Mouse (Mus musculus) regulatory T cell (primary cell): Measurements from ENCODE around the gene Ubqln1.

Experiments used
- in situ Hi-C: fragments of 300-600 bp; cut with MboI, MseI; formaldehyde crosslinking; loops from one replicate; pipeline ENCODE4 v1.15.1; 2025; ENCODE audit warnings: high pct_unique_total_duplicates

Ubqln1 gene

DNA sequence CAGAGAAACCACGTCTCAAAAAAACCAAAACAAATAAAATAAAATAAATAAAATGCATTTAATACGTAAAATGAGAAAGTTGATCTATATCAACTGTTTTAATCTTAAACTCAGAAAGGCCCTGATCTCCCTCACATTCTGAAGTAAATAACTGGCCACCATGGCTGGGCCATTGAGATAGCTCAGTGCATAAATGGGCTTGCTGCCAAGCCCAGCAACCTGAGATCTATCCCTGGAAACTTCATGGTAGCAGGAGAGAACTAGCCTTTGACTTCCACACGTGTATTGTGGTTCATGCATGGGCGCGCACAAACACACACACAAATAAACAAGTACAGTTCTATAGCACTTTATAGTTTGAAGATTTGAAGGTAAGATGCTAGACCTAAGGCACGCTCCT lies 14.1 kb downstream of the Ubqln1 start:
- in situ Hi-C loops = no loop called here

DNA sequence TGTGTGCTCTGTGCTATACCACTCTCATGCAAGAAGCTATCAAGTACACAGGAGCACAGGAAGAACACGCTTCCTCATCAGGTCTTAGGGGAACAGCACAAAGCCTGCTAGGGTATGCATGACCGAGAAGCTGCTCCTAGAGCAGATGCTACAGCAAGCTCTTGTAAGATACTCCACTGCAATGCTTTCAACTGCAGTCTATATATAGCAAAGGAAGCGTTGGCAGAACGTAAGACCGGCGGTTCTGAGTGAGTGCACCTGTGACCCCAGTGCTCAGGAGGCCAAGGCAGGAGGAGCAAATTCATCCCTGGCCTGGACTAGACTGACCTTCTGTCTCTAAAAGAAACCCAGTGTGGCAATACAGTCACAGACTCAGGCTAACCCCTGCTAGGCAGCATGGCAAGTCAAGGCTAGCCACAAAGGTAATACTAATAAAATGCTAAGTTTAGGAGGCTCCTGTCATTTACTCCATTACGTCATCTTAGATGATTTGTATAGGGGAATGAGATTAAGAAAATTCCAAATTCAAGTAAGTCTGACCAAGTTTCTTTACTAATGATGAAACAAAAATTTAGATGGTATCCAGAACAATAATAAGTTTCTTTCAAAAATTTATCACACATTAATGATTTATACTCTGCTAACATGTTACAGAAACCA lies 17.3 kb downstream of the Ubqln1 start:
- in situ Hi-C loops = no loop called here

DNA sequence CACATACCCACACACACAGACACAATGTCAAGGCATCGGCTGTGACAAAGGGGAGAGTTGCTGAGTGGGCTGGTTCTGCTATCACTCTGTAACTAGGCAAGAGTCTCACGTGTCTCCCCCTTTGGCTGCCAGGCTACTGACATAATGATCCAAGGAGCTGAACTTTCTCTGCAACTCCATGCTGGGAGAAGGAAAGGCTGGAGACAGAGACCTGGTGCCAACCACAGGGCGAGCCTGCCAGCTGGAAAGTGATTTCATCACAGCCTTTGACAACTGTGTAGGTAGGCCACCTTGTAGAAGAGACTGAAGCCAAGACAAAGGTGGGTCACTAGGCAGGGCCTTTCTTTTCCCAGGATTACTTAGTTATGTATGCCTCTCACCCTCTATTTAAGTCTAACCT lies 18.2 kb downstream of the Ubqln1 start:
- in situ Hi-C loops = no loop called here

DNA sequence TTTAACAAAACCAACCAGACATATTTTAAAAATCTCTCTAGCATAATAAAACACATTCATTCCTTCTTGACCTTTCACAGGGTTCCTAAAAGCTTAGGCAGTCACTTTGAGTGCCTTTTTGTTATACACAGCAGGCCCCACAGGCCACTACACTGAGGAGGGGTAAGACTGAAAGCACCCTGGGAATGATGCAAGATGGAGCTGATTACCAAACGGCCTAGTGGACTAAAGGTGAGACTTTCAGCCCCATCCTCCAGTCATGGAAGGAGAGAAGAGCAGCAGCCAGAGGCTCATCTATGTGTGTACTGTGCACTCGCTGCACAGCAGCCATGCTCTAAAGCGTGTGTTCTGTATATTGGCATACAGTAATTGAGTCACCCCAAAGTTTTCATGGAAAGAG lies 20.5 kb downstream of the Ubqln1 start:
- in situ Hi-C loops = no loop called here

DNA sequence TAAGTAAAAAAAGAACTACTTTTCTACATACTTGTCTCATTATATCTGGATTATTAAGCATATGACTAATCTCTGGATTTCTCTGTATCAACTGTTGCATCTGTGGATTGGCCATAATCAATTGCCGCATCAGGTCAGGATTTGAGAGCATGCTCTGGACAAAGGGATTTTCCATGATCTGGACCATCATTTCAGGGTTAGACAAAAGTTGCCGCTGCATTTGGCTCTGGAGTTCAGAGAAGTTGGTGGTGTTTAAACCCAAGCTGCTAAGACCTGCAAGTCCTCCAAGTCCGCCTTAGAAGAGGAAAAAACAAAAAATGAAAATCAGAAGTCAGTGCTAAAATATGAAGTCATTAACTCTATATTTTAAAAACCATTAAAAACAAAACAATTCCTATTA lies 22.2 kb downstream of the Ubqln1 start:
- in situ Hi-C loops = no loop called here

DNA sequence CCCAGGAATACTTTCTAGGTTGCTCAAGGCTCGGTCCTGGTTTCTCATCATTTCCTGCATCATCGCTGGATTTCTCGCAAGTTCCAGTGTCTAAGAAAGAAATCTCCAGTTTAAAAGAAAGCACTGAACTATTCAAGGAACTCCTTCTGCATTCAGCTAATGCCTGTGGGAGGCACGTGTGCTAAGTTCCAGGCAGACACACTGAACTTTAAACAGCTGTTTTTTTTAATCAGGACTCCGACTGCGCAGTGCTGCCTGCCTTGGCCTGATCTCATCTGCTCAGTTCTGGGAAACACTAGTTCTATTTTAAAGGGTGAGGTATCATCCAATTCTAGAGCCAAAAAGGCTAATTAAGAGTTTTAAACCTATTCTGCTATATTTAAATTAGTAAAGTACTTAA lies 23.3 kb downstream of the Ubqln1 start:
- in situ Hi-C loops = no loop called here

DNA sequence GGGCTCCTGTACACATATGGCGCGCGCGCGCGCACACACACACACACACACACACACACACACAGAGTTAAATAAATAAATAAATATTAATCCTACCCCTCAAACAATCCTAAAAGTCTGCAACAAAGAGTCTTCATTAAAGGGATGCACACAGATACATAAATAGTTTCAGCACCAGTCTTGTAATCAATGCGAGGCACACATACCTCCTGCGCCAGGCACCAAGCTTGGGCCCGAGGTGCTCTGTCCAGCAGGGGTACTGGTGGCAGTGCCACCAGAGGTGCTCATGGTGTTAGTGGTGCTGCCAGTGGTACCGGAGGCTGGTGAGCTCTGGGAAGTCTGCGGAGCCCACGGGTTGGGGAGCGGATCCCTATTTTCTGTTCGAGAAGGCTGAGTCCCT lies 23.9 kb downstream of the Ubqln1 start:
- in situ Hi-C loops = no loop called here

DNA sequence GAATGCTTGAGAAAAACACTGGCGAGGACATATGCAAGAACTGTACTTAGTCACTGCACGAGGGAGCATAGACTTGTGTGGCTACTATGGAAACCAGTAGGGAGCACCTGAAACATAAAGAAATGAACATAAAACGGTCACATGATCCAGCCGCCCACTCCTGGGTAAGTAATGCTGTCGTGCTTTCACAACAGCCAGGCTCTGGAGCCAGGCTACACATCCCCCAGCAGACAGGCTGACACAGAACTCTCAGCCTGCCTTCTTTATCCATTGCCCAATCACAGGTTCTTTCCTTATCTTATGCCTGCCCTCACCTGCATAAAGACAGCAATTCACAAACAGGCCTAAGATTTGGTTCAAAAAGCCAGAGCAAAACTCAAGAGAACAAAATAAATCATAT lies 26.0 kb downstream of the Ubqln1 start:
- in situ Hi-C loops = loop anchor here (5.0 kb wide), 1 partner anchor 43 kb away; no protein-coding TSS in a partner anchor

DNA sequence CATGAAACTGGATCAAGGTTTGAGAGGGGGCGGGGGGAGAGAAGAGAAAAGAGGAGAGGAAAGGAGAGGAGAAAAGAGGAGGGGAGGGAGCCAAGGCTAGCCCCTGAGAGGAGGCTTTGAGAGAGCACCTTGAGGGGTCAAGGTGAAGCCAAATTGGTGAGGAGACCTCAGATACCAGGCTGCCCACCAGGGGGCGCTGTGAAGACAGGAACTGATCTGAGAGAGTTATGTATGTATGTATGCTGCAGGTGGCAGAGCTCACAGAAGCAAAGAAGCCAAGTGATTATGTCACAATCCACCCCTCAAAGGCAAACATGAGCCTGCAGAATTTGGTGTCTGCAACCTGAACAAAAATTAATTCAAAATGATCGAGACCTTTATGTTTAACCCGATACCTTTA lies 27.0 kb downstream of the Ubqln1 start:
- in situ Hi-C loops = loop anchor here (5.0 kb wide), 1 partner anchor 44 kb away; no protein-coding TSS in a partner anchor

DNA sequence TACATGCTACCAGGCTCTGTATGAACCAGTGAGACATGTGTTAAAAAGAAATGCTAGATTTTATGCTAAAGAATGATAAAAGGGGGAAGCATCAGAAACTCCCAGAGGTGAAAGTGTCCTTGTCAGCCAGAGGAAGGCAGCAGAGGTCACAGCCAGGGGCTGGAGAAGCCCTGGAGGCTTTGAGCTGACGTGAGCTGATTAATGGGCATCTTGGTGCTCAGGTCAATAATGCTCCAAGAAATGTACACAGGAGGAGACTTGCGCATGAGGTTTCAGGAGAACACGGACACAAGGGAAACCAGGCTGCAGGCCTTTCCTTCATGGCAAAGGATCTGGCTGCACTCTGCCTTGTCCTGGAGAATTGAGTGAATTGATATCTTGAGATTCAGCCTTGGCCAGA lies 27.7 kb downstream of the Ubqln1 start:
- in situ Hi-C loops = loop anchor here (5.0 kb wide), 1 partner anchor 45 kb away; no protein-coding TSS in a partner anchor

DNA sequence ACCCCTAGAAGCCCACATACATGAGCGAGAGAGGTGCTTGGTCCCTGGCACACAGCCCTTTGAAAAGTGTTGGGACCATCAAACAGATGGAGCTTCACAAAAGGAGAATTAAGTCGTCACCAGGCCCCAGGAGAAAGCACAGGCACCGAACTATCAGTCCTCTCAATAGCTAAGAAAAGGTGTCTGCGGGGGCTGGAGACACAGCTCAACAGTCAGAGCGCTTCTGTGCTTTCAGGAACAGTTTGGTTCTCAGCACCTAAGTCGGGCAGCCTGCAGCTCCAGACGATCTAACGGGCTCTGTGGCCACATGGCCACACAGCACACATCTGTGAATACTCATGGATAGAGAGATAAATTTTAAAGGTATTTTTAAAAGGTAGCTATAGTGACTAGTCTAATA lies 29.2 kb downstream of the Ubqln1 start:
- in situ Hi-C loops = loop anchor here (5.0 kb wide), 1 partner anchor 46 kb away; no protein-coding TSS in a partner anchor

DNA sequence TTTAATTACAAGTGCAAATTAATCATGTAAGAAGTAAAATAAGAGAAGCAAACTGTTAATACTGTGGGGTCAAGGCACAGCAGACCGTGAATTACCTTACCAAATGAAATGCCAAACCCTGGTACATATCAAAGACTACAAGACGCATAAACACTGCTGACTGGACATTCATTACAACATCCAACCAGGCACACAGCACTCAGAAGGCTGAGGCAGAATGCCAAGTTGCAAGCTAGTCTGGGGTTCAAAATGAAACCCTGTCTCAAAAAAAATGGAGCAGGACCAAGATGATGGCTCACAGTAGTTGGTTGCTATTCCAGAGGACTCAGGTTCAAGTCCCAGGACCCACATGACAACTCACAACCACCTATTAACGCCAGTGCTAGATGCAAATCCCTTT lies 31.3 kb downstream of the Ubqln1 start:
- in situ Hi-C loops = no loop called here

DNA sequence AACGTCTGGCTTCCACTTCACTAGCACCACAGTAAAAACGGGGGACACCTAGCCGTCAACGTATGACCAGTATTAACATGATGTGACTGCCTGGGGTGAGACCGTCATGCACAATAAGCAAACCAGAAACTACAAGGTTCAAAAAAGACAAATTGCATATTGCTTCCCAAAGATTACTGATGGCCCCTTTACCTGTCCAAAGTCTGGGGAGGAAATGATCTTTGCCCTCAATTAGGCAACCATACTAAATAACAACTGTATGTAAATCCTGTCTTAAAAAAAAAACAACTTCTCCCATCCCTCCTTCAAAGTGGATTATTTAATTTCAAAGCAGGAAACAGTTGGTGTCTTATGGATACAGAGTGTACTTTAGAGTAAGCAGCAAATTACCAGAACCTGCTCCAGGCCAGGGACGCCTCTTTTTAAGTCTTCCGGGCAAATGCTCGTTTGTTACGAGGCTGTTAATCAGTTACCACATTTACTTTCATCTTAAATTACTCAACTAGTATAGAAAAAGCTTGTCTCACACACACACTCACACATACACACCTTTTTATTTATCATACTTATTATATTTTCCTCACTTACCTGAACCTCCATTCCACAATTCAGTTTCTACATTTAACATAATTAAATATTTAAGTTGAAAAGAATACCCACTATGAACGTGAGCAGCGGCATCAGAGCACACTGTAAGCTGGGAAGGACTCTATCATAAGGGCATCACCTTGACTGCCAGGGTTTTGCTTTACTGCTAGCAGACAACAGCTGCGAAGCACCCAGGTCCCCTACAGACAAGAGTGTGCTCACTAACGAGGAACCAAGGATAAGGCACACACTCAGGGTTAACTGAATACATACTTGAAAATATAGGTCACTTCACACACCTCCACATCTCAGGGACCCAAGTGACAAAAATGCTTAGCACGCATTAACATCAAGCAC lies 33.6 kb downstream of the Ubqln1 start:
- in situ Hi-C loops = no loop called here

DNA sequence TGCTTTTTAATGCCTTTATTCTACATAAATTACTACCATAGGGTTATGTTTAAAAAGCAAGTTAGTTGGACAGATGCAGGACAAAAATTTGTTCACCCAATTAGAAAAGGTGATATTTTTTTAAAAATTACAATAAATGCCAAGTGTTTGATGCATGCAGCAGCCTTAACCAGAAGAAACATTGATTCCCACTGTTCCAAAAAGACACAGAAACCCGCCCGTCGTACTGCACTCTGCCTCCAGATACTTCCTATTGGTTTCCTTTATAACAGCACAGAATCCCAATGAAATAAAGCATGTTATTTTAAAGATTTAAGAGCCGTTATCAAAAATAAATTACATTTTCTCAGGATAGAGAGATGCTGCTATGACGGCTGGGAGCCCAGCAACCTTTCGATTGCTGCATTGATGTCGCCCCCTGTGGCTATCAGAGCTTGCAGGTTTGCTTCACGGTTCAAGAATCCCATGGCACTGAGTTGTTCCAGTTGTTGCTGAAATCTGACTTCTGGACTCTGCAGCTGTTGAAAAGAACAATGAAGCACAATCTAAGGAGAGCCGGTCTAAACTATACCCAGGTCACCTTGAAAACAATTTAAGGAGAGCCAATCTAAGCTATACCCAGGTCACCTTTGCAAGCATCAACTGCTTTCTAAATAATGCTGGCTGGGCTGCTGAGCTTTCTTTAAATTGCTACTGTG lies 37.8 kb downstream of the Ubqln1 start:
- in situ Hi-C loops = no loop called here

DNA sequence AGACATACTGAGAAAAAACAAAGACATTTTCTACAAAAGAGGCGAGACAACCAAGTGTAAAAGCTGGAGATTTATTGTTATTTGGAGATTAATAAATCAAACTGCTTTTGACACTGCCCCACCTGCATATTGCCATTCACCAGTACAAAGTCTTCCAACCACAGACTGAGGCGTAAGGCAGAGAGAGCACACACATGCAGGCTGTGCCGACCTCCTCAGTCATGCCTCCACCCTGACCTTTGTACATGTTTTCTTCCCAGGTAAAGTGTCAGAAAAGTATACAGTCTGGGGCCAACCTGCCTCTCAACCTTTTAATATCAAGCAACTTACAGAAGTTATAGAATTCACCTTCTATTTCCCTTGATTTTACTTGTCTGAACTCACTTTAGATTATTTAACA lies 39.3 kb downstream of the Ubqln1 start:
- in situ Hi-C loops = no loop called here

DNA sequence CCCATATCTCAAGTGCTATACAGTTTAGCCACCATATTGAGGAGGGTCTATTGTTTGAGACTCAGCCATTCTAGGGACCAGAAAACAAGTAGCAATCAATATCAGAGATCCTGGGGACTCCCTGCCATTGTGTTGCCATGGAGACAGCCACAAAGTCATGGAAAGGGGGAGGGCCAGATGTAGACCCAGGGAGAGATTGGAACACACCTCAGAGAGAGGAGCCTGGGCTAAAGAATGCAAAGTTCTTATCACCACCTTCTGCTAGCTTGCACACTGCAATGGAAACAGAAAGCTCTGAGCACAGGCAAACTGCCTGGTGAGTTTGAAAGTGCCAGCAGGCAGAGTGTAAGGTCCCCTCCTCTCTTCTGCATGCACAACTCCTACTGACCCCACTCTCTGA lies 47.3 kb downstream of the Ubqln1 start:
- in situ Hi-C loops = loop anchor here (25.0 kb wide), 1 partner anchor 219 kb away; the partner anchor contains the start of gene 2210016F16Rik

DNA sequence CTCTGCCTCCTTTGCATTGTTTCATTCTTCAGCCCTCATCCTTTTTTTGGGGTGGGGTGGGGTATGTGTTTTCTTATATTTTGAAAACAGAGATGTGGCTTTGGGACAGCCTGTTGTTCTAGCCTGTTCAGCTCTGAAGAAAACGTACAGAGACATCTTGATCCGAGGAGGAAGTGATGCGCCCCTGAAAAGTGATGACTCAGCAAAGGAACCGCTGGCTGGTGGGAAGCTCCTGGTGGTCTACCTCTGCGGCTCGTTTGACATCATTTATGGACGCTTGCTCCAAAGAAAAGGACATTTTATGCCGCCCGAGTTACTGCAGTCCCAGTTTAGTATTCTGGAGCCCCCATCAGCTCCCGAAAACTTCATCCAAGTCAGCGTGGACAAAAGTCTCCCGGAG lies 52.1 kb downstream of the Ubqln1 start:
- in situ Hi-C loops = loop anchor here (25.0 kb wide), 1 partner anchor 224 kb away; the partner anchor contains the start of gene 2210016F16Rik

DNA sequence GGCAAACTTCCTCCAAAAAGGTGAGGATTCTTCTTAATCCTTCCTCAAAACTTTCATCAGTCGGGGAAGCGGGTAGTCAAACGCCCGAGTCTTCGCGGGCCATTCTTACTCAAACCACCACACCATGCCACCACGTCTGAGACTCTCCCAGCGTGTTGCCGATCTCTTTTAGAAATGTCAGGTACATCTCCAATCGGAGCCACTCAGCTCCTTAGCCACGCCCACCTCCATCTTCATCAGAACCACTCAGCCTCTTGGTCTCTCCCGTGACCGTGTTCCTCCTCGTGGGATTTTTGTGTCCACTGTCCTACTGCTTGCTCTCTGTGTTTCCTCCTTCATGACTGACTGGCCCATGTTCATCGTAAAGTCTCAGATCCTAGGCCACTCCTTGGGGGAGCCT lies 54.7 kb downstream of the Ubqln1 start:
- in situ Hi-C loops = loop anchor here (25.0 kb wide), 1 partner anchor 227 kb away; the partner anchor contains the start of gene 2210016F16Rik

DNA sequence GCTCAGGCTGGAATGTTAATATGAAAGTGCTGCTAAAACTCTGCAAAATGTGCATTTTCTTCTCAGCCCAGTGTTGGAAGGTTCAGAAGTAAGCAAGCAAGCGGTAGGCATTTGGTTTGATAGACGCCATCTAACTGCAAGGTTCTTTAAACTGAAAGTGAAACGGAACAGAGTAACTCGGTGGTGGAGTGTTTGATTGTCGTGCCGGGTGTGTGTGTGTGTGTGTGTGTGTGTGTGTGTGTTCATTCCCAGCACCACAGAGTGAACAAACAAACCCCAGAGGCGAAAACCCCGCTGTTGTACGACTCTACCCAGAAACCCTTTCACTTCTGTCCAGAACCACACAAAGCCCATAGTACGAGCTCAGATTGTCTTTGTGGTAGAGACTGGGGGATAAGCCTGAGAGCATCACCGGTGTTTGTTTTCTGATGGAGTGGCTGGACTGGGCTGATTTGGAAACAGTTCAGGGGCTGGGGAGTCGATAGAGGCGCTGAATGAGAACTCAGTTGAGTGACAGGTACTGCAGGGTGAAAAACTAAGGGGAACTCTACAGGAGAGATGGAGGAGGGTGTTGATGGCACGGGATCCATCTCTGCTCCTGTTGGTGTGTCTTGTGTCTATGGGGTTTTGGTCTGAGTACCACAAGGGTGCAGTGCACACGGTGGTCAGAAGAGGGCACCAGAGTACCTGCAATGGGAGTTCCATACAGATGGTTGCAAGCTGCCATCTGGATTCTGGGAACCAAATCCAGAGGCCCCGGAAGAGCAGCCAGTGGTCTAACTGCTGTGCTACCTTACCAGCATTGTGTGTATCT lies 57.1 kb downstream of the Ubqln1 start:
- in situ Hi-C loops = loop anchor here (25.0 kb wide), 1 partner anchor 229 kb away; the partner anchor contains the start of gene 2210016F16Rik

DNA sequence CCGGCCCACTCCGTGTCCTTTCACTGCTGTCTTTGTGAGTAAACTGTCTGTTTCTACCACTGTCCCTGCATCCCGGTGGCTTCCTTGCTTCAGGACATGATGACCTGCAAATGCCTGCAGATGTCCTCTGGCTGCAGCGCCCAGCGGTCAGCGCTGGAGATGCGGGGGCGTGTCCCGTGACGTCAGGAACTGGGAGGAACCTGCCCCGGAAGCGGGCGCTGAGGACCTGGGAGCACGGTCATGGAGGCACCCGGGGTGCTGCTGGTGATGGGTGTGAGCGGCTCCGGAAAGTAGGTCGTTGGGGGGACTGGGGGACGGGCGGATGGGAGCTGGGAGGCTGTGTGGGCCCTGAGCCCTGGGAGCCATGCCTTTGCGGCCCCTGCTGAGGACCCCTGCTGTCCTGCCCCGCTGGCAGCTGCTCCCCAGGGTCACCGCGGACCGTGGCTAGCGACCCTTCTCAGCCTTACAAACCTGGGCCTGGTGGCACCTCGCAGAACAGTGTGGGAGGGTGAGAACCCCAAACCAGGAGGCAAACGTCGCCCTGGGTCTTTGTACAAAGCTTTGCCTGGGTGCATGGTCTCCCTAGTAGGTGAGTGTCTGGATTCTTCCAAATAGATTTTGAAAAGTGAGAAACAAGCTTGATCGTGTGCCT lies 57.9 kb downstream of the Ubqln1 start, which contains the start of gene Idnk:
Idnk (plus strand) TSS at position 203 of the 652 bp plus-strand sequence.
- in situ Hi-C loops = loop anchor here (25.0 kb wide), 1 partner anchor 230 kb away; the partner anchor contains the start of gene 2210016F16Rik
